Mouse (Mus musculus): ENCODE results near the gene Ubqln4.
A peak's percentile ranks its signal among the peaks of the same experiment; 100 is the strongest.

Ubqln4 gene

DNA sequence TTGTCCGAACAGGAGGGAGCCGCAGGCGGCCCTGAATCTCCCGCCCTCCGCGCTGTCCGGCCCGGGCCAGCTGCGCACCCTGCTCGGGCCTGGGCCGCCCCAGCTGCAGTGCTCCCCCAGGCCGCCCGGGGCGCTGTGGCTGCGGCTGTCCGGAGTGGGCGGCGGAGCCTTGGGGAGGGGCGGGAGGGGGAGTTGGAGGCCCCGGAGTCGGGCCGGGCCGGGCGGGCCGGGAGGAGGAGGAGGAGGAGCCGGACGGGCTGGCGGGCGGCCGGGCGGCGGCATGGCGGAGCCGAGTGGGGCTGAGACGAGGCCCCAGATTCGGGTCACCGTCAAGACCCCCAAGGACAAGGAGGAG lies at the start of gene Ubqln4:
Gene Ubqln4, plus strand, starts transcription at position 234 of the 355 bp plus-strand sequence.
- peak; percentile 96 for DNase-seq (ENCODE audit: low spot score)

DNA sequence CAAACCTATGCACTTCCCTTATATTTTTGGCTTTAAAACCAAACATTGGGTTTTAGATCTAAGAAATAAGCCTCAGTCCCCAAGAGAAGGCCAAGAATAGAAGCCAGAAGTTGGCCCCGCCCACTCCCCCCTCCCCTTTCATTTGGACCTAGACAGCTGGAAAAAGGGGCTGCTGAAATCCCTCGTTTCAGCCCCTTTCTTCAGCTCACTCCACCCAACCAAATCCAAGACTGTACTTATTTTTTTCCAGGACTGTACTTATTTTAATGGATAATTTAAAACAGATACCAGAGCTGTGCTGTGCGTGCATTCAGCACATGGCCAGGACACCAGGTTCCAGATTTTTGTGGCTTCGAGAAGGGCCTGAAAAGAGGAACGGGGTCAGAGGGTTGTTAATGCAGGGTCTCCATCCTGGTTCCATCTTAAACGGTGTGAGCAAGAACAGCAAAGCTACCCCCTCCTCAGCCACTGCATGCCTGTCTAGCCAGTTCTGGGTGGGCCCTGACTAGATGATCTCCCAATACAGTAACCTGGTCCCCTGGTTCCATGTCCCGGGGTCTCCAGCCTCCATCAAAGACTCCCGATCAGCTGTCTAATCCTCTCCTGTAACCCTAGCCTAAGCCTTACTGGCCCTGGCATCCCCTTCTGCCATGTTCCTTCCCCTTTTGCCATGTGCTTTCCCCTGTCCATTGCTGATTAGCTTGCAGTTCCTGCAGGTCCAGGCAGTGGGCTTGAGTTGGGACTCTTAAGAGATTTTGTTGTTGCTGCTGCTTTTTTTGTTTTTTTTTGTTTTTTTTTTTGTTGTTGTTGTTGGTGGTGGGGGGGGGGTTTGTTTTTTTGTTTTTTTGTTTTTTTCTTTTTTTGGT lies 49.4 kb upstream of the Ubqln4 start:
- no peak for DNase-seq (ENCODE audit: low spot score)

DNA sequence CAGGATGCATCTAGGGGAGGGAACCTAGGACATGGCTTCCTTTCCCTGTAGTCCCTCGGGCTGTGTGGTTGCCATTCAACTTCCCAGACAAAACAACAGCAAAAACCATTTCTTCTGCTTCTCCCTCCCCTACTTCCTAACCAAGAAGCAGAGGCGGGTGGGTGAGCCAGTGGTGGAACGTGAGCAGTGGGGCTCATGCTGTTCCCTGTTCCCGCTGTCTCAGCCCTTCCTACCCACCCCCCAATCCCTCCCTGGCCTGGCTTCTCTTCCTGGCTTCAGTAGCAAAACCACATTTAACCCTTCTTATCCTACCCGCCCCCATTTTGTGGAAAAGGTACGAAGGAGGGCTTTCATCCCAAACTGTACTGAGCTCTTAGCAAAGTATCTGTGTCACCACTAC lies 48.5 kb upstream of the Ubqln4 start:
- DNase-seq (ENCODE audit: low spot score), result no peak

DNA sequence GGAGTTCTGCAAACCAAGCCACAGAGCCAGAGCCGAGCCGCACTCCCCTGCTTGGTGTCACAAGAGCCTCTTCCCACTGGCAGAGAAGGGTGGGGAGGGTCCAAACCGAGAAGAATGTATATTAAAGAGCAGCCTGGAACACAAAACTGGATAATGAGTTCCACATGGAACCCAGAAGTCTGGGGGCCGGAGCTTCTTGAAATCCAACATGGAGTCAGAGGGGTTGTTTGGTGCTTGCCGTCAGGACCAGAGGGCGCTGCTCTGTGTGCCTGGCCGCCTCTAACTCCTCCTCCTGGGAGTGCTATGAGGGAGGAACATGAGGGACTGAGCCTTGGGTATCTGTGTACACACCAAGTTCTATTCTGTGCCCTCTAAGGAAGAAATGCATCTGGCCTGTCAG lies 47.8 kb upstream of the Ubqln4 start:
- no peak for DNase-seq (ENCODE audit: low spot score)

DNA sequence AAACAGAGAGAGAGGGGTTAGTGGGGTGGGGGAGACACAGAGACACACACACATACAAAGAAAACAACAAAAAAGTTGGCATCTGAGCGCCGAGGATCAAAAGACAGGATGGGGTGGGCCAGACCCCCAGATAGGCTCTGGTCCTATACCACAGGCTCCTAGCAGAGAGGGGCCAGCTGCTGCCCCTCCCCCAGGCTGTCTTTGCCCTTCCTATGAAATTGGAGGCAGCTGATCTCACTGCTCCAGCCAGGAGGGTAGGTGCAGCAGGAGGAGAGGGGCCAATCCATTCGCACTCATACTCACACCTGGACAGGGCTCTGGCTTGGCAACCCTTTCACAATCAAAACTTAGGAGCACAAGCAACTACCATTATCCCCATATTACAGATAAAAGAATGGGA lies 44.3 kb upstream of the Ubqln4 start:
- DNase-seq (ENCODE audit: low spot score), result no peak

DNA sequence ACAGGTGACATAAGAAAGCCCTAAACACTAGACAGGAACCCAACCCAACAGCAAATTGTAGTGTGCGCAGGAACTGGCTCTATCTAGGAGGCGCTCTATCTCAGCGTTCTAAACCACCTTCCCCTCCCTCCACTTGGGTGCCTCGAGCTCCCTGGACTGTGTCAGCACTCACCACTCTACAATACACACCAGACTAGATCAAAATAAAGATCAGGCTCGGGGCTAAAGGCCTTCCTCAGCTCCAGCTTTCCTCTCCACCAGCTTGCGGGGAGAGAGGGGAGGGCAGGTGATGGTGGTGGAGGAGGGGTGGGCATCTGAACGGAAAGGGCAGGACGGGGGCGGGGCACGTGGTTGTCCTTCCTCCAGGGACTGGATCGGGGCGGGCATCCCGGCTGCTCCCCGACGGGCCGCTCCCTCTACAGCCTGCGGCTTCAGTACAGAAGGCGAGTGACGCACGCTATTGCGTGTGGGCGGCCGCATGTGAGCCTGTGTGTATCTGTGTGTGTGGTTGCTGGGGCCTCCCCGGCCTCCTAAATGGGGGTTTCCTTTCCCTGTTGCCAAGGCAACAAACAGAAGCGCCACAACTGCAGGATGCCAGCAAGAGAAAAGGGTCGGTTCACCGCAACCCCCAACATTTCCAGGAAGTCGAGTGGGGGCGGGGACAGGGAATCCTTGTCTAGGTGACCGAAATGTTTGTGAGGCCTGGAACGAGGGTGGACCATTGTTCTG lies 43.7 kb upstream of the Ubqln4 start, which contains the start of gene Lmna:
Gene Lmna, minus strand, starts transcription at position 265 of the 729 bp plus-strand sequence.
- DNase-seq (ENCODE audit: low spot score), result peak; percentile 86

DNA sequence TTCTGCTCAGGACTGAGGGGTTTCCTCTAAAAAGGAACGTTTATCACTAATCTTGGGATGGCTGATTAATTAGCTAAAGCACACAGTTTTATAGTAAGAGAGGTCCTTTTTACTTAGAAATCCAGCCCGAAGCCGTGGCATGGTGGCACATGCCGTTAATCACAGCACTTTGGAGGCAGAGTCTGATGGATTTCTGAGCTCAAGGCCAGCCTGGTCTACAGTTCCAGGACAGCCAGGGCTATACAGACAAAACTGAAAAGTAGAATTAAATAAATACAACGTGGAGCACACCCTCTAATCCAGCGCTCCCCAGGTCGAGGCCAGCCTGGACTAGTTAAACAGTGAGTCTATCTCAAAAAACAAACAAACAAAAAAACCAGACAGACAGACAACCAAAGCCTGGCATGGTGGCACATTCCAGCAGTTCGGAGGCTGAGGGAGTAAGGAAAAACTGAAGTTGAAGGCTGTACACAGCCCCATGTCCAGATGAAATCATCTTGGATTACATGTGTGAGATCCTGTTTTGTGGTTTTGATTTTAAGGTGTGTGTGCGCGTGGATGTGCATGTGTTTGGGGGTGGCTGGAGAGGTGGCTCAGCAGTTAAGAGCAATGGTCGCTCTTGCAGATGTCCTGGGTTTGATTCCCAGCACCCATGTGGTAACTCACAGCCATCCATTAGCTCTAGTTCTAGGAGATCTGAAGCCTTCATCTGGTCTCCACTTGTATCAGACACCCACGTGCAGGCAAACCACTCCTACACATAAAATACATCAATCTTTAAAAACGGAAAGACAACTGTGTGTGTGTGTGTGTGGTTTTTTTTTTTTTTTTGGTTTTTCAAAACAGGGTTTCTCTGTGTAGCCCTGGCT lies 42.9 kb upstream of the Ubqln4 start:
- no peak for DNase-seq (ENCODE audit: low spot score)

DNA sequence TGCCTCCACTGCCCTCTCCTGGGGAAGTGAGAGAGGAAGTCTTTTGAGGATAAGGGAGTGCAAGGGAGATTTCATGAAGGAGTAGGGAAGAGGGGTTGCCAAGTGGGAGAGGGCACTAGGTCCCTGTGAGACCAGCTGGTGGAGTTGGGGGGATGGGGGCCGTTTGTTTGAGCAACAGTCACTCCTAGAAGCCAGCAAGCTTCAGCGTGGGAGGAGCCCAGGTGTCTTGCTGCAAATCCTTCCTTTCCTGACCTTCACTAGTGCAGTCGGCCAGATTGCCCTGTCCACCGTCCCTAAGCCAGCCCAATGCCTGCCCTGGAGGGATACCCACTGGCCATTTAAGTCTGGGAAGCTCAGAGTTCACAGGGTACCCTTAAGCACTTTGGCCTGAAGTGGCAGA lies 42.0 kb upstream of the Ubqln4 start:
- no peak for DNase-seq (ENCODE audit: low spot score)

DNA sequence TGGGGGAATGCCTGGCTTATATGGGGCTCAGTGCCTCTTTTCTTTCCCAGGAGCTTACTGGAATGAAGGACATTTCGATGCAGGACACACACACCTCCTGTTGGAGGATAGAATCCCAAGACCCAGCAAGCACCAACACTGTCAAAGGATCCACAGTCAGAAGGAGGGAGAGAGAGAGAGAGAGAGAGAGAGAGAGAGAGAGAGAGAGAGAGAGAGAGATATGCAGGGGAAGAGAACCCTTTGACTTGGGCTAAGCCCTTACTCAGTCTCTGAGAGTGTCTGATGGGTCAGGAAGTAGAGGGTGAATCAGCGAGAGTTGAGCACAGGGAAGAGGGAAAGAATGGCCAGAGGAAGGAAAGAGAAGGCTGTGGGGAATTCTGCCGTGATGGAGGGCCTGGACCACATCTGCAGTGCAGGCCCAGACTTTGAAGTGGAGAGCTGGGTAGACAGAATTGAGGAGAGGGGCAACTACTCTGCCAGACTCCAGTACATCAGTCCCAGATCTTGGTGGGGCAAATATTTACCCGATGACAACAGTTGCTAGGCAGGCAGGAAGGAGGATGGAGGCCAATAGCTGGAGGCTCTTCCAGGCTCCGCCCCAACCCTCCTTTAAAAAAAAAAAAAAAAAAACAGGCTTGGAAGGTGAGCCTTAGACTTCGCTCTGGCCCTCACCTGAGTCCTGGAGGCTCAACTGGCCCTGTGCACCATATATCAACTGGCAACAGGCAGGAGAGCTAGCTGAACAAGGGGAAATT lies 41.2 kb upstream of the Ubqln4 start:
- DNase-seq (ENCODE audit: low spot score), result no peak

DNA sequence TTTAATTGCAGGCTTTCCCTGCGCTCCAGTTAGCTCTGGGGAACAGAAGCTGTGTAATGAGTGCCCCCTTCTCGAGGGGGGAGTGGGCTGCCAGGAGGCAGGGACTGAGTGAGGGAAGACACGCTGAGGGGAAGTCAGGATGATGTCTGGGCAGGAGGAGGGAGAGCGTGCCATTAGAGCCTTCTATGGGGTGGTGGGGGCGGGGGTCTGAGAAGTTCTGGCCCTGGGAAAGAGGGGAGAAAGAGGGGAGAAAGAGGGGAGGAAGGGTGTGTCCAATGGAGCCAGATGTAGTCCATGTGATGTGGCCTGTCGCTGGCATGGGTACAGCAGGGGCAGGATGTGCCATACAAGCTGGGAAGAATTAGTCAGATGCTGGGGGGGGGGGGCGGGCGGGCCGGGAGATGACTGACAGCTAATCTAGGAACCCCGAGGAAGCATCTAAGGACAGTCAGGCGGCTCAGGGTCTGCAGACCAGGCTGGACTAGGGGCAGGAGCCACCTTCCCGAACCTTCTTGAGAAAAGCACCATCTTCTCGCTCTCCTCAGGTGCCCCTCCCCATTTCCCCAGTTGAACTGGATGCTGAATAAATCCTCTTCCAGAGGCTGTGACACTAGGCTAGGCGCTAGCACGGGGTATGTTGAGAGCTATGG lies 40.5 kb upstream of the Ubqln4 start:
- DNase-seq (ENCODE audit: low spot score), result no peak

DNA sequence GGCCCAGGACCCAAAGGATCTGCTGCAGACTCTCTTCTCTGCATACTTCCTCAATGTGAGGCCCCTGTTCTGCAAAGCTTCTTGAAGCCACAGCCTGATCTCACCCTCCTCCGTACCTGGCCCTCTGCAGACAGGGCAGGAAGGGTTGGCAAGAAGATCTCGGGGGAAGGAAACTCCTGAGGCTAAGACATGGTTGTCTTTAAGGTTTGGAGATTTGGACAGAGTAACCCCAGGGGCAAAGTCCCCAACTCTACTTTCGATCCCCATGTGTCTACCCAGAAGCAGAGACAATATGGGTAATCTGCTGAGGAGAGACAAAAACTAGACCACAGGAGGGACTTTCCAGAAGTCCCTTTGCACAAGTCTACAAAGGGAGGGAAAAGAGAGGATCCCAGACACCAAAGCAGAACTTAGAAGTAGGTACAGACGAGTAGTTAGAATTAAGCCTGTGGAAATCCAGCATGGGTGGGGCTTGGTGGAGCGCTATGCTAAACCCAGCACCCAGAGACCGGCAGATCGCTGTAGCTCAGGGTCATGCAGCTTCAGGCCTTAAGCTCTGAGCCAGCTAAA lies 39.9 kb upstream of the Ubqln4 start:
- no peak for DNase-seq (ENCODE audit: low spot score)

DNA sequence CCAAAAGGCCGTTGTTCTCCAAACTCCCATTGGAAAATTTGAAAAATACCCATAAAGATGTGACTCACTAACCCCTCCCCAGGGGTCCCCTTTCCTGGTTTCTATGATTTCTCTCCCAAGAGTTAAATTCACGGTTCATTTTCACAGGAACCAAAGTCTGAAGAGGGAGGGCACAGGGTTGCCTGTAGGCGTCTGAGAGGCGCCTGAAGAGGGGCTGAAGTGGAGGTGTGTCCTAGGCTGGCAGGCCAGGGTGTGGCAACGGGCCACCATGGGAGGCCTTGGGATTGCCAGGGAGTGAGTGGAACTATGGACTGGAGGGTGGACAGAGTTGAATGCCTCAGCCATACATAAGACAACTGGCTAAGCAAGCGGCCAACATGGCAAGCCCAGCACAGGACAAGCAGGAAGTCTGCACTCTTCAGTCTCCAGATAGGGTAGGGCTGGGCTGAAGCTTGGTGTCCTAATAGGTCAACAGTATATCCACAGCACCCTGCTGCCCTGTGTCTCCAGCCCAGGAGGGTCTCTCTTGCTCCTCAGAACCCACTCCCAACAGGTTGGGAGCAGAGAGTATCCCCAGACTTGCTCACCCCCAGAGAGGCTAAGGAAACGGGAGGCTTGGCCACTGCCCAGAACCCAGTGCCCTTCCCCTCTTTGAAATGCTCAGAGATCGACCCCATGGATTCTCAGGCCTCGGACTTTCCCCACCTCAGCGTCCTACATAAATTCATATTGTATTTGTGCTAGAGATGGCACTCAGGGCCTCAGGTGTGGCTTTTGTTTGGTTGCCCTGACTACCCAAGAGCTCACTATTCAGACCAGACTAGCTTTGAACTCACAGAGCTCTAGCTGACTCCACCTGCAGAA lies 39.1 kb upstream of the Ubqln4 start:
- DNase-seq (ENCODE audit: low spot score), result no peak

DNA sequence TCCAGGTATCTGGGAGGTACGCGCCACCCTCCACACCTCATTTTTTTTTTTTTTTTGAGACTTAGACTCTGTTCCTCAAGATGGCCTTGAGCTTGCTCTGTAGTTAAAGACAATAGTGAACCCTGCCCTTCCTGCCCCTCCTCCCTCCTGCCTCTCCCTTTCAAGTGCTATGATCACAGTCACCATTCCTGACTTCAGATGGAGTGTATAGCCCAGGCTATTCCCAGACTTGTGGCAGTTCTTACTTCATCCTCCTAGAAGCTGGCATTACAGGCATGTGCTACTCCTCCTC lies 38.5 kb upstream of the Ubqln4 start:
- no peak for DNase-seq (ENCODE audit: low spot score)

DNA sequence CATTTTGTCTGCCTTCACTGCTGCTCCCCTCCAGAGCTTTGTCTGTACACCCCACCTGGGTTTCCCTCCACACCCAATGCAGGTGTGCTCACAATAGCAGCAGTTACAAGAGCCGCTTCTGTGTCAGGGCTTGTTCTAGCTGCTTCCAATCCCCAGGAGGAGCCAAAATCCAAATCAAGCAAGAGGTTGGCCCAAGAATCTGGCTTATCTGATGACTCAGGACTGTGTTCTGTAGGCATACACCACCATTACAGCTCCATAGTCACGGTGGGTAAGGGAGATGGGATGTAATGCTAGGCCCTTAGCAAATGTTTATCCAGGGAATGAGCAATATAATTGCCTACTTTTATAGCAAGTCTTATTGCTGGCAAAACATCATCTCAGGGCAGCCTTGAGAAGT lies 37.2 kb upstream of the Ubqln4 start:
- no peak for DNase-seq (ENCODE audit: low spot score)

DNA sequence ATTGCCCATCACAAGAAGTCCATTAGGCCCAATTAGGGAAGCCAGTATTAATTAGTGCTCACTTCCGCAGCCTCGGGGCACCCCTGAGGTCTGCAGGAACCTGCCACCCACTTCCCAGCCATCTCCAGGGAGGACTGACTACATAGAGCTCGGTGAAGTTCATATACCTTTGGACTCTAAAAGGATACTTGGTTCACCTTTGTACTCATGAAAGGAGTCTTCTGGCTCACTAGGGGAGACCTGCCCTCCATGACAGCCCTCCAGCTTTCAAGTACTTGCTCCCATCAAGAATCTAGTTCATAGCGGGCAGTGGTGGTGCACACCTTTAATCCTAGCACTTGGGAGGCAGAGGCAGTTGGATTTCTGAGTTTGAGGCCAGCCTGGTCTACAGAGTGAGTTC lies 35.1 kb upstream of the Ubqln4 start:
- no peak for DNase-seq (ENCODE audit: low spot score)

DNA sequence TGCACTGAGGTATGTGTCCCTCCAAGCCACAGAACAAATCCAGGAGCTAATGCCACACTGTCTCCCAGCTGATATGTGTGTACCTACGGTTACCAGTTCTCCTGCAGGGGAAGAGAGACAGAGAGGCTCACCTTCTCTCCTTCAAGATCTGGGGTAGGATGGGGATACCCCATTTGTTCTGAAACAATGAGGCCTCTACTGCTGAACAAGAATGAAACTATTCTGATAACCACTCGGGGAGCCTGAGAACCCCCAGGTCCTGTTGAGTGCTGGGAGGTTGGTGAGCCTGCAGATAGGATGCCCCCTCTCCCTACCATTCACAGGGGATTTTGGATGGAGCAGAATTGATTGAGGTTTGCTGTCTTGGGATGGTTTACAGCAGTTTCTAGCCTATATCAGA lies 33.5 kb upstream of the Ubqln4 start:
- DNase-seq (ENCODE audit: low spot score), result no peak

DNA sequence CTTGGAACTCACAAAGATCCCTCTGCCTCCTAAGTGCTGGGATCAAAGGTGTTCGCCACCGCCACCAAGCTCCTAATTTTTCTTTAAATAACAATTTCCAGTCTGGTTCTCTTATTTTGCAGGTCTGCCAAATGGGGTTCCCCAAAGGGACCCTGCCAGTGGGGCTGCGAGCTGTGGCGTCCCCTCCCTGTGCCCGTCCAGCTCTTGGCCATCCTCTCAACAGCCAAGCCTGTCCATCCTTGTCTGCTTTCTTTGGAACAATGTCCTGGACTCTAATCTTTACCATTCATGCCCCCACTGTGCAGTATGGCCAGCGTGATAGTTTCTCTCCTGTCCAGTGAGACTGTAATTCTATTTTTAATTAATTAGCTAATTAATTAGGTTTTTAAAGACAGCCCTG lies 32.4 kb upstream of the Ubqln4 start:
- no peak for DNase-seq (ENCODE audit: low spot score)

DNA sequence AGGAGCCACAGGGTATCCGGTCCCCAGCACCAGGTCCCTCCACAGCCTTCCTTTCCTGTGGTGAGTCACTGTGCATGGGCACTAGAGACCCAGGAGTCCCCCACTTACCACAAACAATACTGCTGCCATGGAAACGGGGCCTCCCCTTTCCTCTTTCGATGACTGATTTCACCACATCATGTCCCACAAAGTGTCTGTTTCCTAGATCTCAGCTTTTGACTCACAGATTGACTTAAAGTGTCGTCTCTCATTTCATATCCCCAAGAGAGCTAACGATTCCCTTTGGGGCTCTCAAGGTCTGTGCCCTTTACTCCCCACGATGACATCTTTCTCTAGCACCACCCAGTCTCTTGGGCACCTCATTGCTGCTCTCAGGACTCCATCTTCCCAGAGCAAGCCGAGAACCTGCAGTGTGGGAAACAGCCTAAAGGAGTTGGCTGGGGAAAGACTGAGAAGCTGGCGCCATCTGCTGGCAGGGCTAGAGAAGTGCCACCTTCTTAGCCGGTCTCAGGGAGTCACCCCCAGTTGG lies 31.7 kb upstream of the Ubqln4 start:
- DNase-seq (ENCODE audit: low spot score), result peak; percentile 64

DNA sequence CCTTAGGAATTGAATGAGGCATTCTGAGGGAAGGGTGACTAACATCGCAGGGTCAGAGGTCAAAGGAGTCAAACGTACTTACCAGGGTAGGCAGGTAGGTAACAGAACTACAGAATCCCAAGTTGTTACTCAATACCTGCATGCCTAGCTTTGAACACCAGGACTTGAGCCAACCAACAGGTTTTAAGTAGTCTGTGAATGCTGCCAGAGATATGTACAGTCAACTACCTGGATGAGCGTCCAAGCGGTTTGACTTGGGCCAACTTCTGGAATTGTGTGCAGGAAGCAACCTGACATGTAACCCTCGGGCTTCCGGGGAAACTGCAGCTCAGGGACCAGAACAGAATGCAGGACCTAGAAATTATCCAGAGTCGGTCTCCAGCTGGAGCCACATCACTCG lies 30.5 kb upstream of the Ubqln4 start:
- DNase-seq (ENCODE audit: low spot score), result no peak

DNA sequence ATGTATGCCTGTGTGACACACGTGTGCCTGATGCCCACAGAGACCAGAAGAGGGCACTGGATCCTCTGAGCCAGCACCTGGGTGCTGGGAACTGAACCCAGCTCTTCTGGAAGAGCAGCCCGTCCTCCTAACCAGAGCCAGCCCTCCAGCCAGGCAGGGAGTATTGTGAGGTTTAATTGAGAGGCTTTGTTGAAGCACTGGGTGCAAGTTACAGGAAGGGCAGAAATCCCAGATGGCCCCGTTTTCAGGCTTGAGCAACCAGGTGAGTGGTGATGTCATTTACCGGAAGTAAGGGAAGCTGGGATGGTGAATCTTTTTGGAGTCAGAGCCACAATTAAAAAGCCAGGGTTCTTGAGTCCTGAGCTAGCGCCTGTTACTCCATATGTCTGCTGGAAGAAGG lies 28.5 kb upstream of the Ubqln4 start:
- no peak for DNase-seq (ENCODE audit: low spot score)
